ENCODE assay signal across 27 mouse cellular contexts in genomic region chr9:97002025-97002424, GRCm38 (mm10). TPM values are rescaled to one million over a fixed set of nuclear protein-coding genes. Genes with fewer than 3 reads are reported as not detected.
DNase-seq lines count a peak whose midpoint lies in the region; ATAC-seq lines count a peak whose summit lies in the region.
"Had no signal": no experiment of that assay in that cellular context is flagged by ENCODE, and none has a peak within 500 bp of the region (broad histone marks: within the 10 kb centered on the region; RNA-seq: fewer than 3 reads in every experiment).

No protein-coding gene starts in this region.

- no peaks in the 10 kb centered on the region for H3K36me3 ChIP-seq in hindbrain, embryonic 12.5 days
- H3K36me3 ChIP-seq in hindbrain, embryonic 14.5 days (replicated peaks; ENCODE audit: control insufficient read depth, insufficient read depth), result no peaks in the 10 kb centered on the region
- peaks cover 81% of the 10 kb centered on the region for H3K36me3 ChIP-seq in midbrain, embryonic 10.5 days
- H3K36me3 ChIP-seq in midbrain, embryonic 11.5 days (ENCODE audit: control insufficient read depth, insufficient read depth, low read length), result no peaks in the 10 kb centered on the region; the same call in 1 of the 2 replicates
- no peaks in the 10 kb centered on the region for H3K36me3 ChIP-seq in embryonic facial prominence, embryonic 11.5 days (replicated peaks; ENCODE audit: control insufficient read depth, insufficient read depth, low read depth, low read length)
- no peaks in the 10 kb centered on the region for H3K36me3 ChIP-seq in limb, embryonic 13.5 days
- H3K36me3 ChIP-seq in forebrain, embryonic 15.5 days, result no peaks in the 10 kb centered on the region
- H3K36me3 ChIP-seq: embryonic facial prominence, embryonic 12.5 days; limb, embryonic 15.5 days; lung, embryonic 15.5 days had no signal

- H3K27ac ChIP-seq in hindbrain, embryonic 12.5 days, result 0 out of 2 replicates have a peak overlapping the region, but pooled peaks have one; percentile 30
- no peak overlapping the region for H3K27ac ChIP-seq in hindbrain, embryonic 14.5 days
- H3K27ac ChIP-seq in midbrain, embryonic 10.5 days (replicated peaks), result peak overlapping the region; percentile 35
- no peak overlapping the region for H3K27ac ChIP-seq in midbrain, embryonic 11.5 days (ENCODE audit: low read depth, low read length)
- no peak overlapping the region for H3K27ac ChIP-seq in embryonic facial prominence, embryonic 11.5 days (replicated peaks; ENCODE audit: low read depth, low read length)
- peak overlapping the region; percentile 33; the same call in 1 of the 2 replicates for H3K27ac ChIP-seq in limb, embryonic 13.5 days
- no peak overlapping the region for H3K27ac ChIP-seq in forebrain, embryonic 15.5 days (replicated peaks)
- H3K27ac ChIP-seq: embryonic facial prominence, embryonic 12.5 days; forebrain, embryonic 13.5 days; limb, embryonic 15.5 days; liver, embryonic 14.5 days had no signal

- no peaks in the 10 kb centered on the region for H3K9me3 ChIP-seq in hindbrain, embryonic 12.5 days (replicated peaks)
- no peaks in the 10 kb centered on the region for H3K9me3 ChIP-seq in hindbrain, embryonic 14.5 days (ENCODE audit: control insufficient read depth, low read length)
- H3K9me3 ChIP-seq in midbrain, embryonic 10.5 days (replicated peaks), result no peaks in the 10 kb centered on the region
- H3K9me3 ChIP-seq in midbrain, embryonic 11.5 days (ENCODE audit: control insufficient read depth, low read length), result no peaks in the 10 kb centered on the region
- H3K9me3 ChIP-seq in embryonic facial prominence, embryonic 11.5 days (replicated peaks; ENCODE audit: control insufficient read depth, low read length), result no peaks in the 10 kb centered on the region
- no peaks in the 10 kb centered on the region for H3K9me3 ChIP-seq in limb, embryonic 13.5 days
- H3K9me3 ChIP-seq in forebrain, embryonic 15.5 days, result no peaks in the 10 kb centered on the region
- H3K9me3 ChIP-seq: embryonic facial prominence, embryonic 12.5 days; forebrain, embryonic 13.5 days; limb, embryonic 15.5 days; lung, embryonic 15.5 days had no signal

- H3K27me3 ChIP-seq in hindbrain, embryonic 12.5 days, result no peaks in the 10 kb centered on the region
- no peaks in the 10 kb centered on the region for H3K27me3 ChIP-seq in hindbrain, embryonic 14.5 days (ENCODE audit: control insufficient read depth, insufficient read depth, low read length)
- H3K27me3 ChIP-seq in midbrain, embryonic 10.5 days (ENCODE audit: low read depth, poor library complexity, severe bottlenecking), result no peaks in the 10 kb centered on the region
- no peaks in the 10 kb centered on the region for H3K27me3 ChIP-seq in midbrain, embryonic 11.5 days (ENCODE audit: control insufficient read depth, insufficient read depth, low read length)
- no peaks in the 10 kb centered on the region for H3K27me3 ChIP-seq in embryonic facial prominence, embryonic 11.5 days (ENCODE audit: control insufficient read depth, insufficient read depth, low read length)
- H3K27me3 ChIP-seq in limb, embryonic 13.5 days, result no peaks in the 10 kb centered on the region
- no peaks in the 10 kb centered on the region for H3K27me3 ChIP-seq in forebrain, embryonic 15.5 days
- H3K27me3 ChIP-seq: embryonic facial prominence, embryonic 12.5 days; forebrain, embryonic 13.5 days; limb, embryonic 15.5 days; lung, embryonic 15.5 days had no signal

- no peak overlapping the region for H3K4me3 ChIP-seq in hindbrain, embryonic 12.5 days
- no peak overlapping the region for H3K4me3 ChIP-seq in hindbrain, embryonic 14.5 days (replicated peaks; ENCODE audit: low read length)
- H3K4me3 ChIP-seq in midbrain, embryonic 10.5 days, result no peak overlapping the region
- H3K4me3 ChIP-seq in midbrain, embryonic 11.5 days (ENCODE audit: low read depth, low read length), result no peak overlapping the region
- H3K4me3 ChIP-seq in embryonic facial prominence, embryonic 11.5 days (ENCODE audit: low read depth, low read length), result no peak overlapping the region
- H3K4me3 ChIP-seq in limb, embryonic 13.5 days, result no peak overlapping the region
- no peak overlapping the region for H3K4me3 ChIP-seq in forebrain, embryonic 15.5 days
- H3K4me3 ChIP-seq: embryonic facial prominence, embryonic 12.5 days; forebrain, embryonic 13.5 days; limb, embryonic 15.5 days; lung, embryonic 15.5 days had no signal

- H3K9ac ChIP-seq in hindbrain, embryonic 12.5 days, result no peak overlapping the region
- H3K9ac ChIP-seq in hindbrain, embryonic 14.5 days, result no peak overlapping the region
- no peak overlapping the region for H3K9ac ChIP-seq in midbrain, embryonic 11.5 days (ENCODE audit: low read length)
- no peak overlapping the region for H3K9ac ChIP-seq in embryonic facial prominence, embryonic 11.5 days (replicated peaks; ENCODE audit: low read length)
- 0 out of 2 replicates have a peak overlapping the region, but pooled peaks have one; percentile 8 for H3K9ac ChIP-seq in limb, embryonic 13.5 days
- H3K9ac ChIP-seq in forebrain, embryonic 15.5 days (replicated peaks), result no peak overlapping the region
- H3K9ac ChIP-seq: embryonic facial prominence, embryonic 12.5 days; forebrain, embryonic 13.5 days; limb, embryonic 15.5 days; liver, embryonic 14.5 days; lung, embryonic 15.5 days had no signal

- no peak for ATAC-seq in hindbrain, embryonic 12.5 days (ENCODE audit: low FRiP score)
- no peak for ATAC-seq in hindbrain, embryonic 14.5 days (ENCODE audit: low FRiP score)
- no peak for ATAC-seq in midbrain, embryonic 11.5 days (ENCODE audit: low FRiP score)
- ATAC-seq in embryonic facial prominence, embryonic 11.5 days (replicated peaks; ENCODE audit: insufficient number of reproducible peaks, low FRiP score, low TSS enrichment, low read depth), result no peak
- no peak for ATAC-seq in limb, embryonic 13.5 days (ENCODE audit: low FRiP score, low read depth)
- no peak for ATAC-seq in forebrain, embryonic 15.5 days (replicated peaks)
- ATAC-seq: forebrain, embryonic 13.5 days had no signal

- H3K4me1 ChIP-seq in hindbrain, embryonic 12.5 days, result peaks cover 25% of the 10 kb centered on the region
- H3K4me1 ChIP-seq in hindbrain, embryonic 14.5 days (replicated peaks; ENCODE audit: control insufficient read depth, insufficient read depth, low read length), result peaks cover 3% of the 10 kb centered on the region; the same call in 1 of the 2 replicates
- peaks cover 57% of the 10 kb centered on the region for H3K4me1 ChIP-seq in midbrain, embryonic 10.5 days
- 0 out of 2 replicates have a peak, but pooled peaks cover 3% of the 10 kb centered on the region for H3K4me1 ChIP-seq in midbrain, embryonic 11.5 days (ENCODE audit: control insufficient read depth, insufficient read depth, low read length)
- H3K4me1 ChIP-seq in embryonic facial prominence, embryonic 11.5 days (ENCODE audit: control insufficient read depth, insufficient read depth, low read length), result no peaks in the 10 kb centered on the region
- H3K4me1 ChIP-seq in limb, embryonic 13.5 days, result peaks cover 24% of the 10 kb centered on the region
- H3K4me1 ChIP-seq in forebrain, embryonic 15.5 days, result peaks cover 4% of the 10 kb centered on the region; the same call in 1 of the 2 replicates
- H3K4me1 ChIP-seq: forebrain, embryonic 13.5 days had no signal

- 71% methylated on average over 7 of the region's 7 CpGs for WGBS in hindbrain, embryonic 12.5 days
- 74% methylated on average over 7 of the region's 7 CpGs for WGBS in hindbrain, embryonic 14.5 days
- 84% methylated on average over 7 of the region's 7 CpGs for WGBS in midbrain, embryonic 10.5 days
- WGBS in midbrain, embryonic 11.5 days, result 80% methylated on average over 7 of the region's 7 CpGs
- 47% methylated on average over 7 of the region's 7 CpGs for WGBS in embryonic facial prominence, embryonic 11.5 days
- WGBS in limb, embryonic 13.5 days, result 32% methylated on average over 7 of the region's 7 CpGs
- 83% methylated on average over 7 of the region's 7 CpGs for WGBS in forebrain, embryonic 15.5 days

- H3K4me2 ChIP-seq in hindbrain, embryonic 12.5 days (replicated peaks), result no peak overlapping the region
- no peak overlapping the region for H3K4me2 ChIP-seq in hindbrain, embryonic 14.5 days (replicated peaks)
- H3K4me2 ChIP-seq in midbrain, embryonic 11.5 days, result no peak overlapping the region
- no peak overlapping the region for H3K4me2 ChIP-seq in embryonic facial prominence, embryonic 11.5 days (ENCODE audit: low read depth, low read length)
- no peak overlapping the region for H3K4me2 ChIP-seq in limb, embryonic 13.5 days (replicated peaks)
- no peak overlapping the region for H3K4me2 ChIP-seq in forebrain, embryonic 15.5 days (replicated peaks)
- H3K4me2 ChIP-seq: embryonic facial prominence, embryonic 12.5 days; forebrain, embryonic 13.5 days; heart, embryonic 11.5 days; limb, embryonic 15.5 days; lung, embryonic 15.5 days had no signal

- DNase-seq in hindbrain, embryonic 14.5 days (ENCODE audit: low spot score), result no peak
- no peak for DNase-seq in midbrain, embryonic 10.5 days (ENCODE audit: low spot score)
- no peak for DNase-seq in midbrain, embryonic 11.5 days (ENCODE audit: low spot score, missing footprints)
- peak; percentile 42 for DNase-seq in embryonic facial prominence, embryonic 11.5 days (ENCODE audit: low spot score)
- DNase-seq in right cerebral cortex, adult 18-20 months, result no peak
- DNase-seq: adrenal gland, postnatal 25 days; cerebellum, postnatal 10 days; gastrocnemius, postnatal 14 days; heart, adult 11 months; heart, postnatal 10 days; kidney, adult 8-10 months; kidney, postnatal 25 days; layer of hippocampus, postnatal 36 days; lung, postnatal 4 days; right cerebral cortex, postnatal 25 days; spleen, adult 18-20 months; thymus, adult 2 months; thymus, postnatal 4 days had no signal

RNA-seq across cellular contexts. Expression of gene Spsb4, which starts 16.6 kb away (rescaled TPM):
- 88.2 and 89.2 TPM in 2 replicates for polyA plus RNA-seq in hindbrain, embryonic 12.5 days (2016; fragmentation: Nextera tagmentation; extraction: Ambion mirVana)
- polyA plus RNA-seq in hindbrain, embryonic 14.5 days (2014; fragmentation: Nextera tagmentation; extraction: Ambion mirVana), result 26.6 and 34.0 TPM in 2 replicates
- polyA plus RNA-seq in midbrain, embryonic 10.5 days (2016; fragmentation: Nextera tagmentation; extraction: Ambion mirVana), result 174 and 175 TPM in 2 replicates
- 107 and 115 TPM in 2 replicates for polyA plus RNA-seq in midbrain, embryonic 11.5 days (2014; fragmentation: Nextera tagmentation; extraction: Ambion mirVana)
- polyA plus RNA-seq in embryonic facial prominence, embryonic 11.5 days (2014; fragmentation: Nextera tagmentation; extraction: Ambion mirVana), result 39.7 TPM in 2 replicates
- polyA plus RNA-seq in limb, embryonic 13.5 days (2015; fragmentation: Nextera tagmentation; extraction: Ambion mirVana), result 48.6 and 55.5 TPM in 2 replicates
- 24.7 and 25.6 TPM in 2 replicates for polyA plus RNA-seq in forebrain, embryonic 15.5 days (2015; fragmentation: Nextera tagmentation; extraction: Ambion mirVana)

Comparison
In these comparisons a context has a peak if more than half of its experiments do, and no peak if none do; other contexts are left out.
1. H3K27ac ChIP-seq: peak in hindbrain, embryonic 12.5 days (single experiment), midbrain, embryonic 10.5 days (single experiment) and limb, embryonic 13.5 days (single experiment); none in hindbrain, embryonic 14.5 days (single experiment), midbrain, embryonic 11.5 days (single experiment), embryonic facial prominence, embryonic 11.5 days (single experiment) and forebrain, embryonic 15.5 days (single experiment).